Mouse (Mus musculus) layer of hippocampus, adult 2 months (tissue): ENCODE data around the gene B4galt2. TPM values are rescaled to one million over a fixed set of nuclear protein-coding genes. Genes with fewer than 3 reads are reported as not detected.
A peak's percentile ranks its signal among the peaks of the same experiment; 100 is the strongest.

ENCODE experiments used
- DNase-seq, 2 experiments: peaks; one replicate each; pipeline ENCODE4 v3.0.0; 2022; ENCODE audit warnings: low spot score in 2 of 2
- H3K27ac ChIP-seq: fragments of 200-600 bp; 2 replicates; pipeline ENCODE4 v1.8.1; 2022
- H3K4me3 ChIP-seq: fragments of 200-600 bp; 2 replicates; pipeline ENCODE4 v1.8.1; 2022; ENCODE audit warnings: mild to moderate bottlenecking
- CTCF ChIP-seq: fragments of 200-600 bp; conservative IDR thresholded peaks from 2 replicates; pipeline ENCODE4 v1.8.1; 2022; ENCODE audit warnings: antibody characterized with exemption, mild to moderate bottlenecking, moderate library complexity
- total RNA-seq, 2 experiments: library from RNA; stranded (reverse); gene quantifications; 2 replicates each; pipeline ENCODE4 v1.2.3; 2021

The B4galt2 gene
- total RNA-seq, 2 experiments from 2014 or later, result 58.6 to 61.3 TPM

GRCm38 (mm10) chr4:117895339-117895738 is 12.1 kb upstream of the B4galt2 start:
- DNase-seq, result no peak
- no peak for TF ChIP-seq CTCF
- no peak overlapping the region for H3K4me3 ChIP-seq

DNA sequence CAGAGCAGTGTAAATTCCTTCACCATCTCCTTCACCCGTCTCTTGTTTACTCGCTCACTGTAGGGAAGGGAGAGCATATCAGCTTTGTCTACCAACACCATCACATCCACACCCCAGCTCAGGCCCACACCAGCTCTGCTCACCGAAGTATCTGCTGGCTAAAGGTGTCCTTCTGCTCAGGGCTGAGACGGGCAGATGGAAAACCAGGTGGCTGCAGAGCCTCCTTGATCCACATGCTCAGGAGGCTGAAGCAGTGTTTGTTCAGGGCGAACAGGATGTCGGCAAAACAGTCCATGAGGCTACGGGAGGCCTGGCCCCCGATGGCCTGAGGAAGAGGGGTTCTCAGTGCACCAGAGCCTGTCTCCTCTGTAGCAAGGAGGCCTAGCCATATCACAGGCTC is 11.3 kb upstream of the B4galt2 start:
- TF ChIP-seq CTCF, result no peak
- DNase-seq, result no peak
- Histone ChIP-seq H3K4me3 (no peak overlapping the region), H3K27ac (no peak overlapping the region)

More at GRCm38 (mm10) chr4:117895339-117895738, 12.1 kb upstream of the B4galt2 start:
- H3K27ac ChIP-seq, result no peak overlapping the region

- TF ChIP-seq CTCF, result no peak
- Histone ChIP-seq H3K4me3 (no peak overlapping the region), H3K27ac (no peak overlapping the region)
- DNase-seq, result no peak
These were observed 10.1 kb upstream of the B4galt2 start for GRCm38 (mm10) chr4:117893376-117893775.

DNA sequence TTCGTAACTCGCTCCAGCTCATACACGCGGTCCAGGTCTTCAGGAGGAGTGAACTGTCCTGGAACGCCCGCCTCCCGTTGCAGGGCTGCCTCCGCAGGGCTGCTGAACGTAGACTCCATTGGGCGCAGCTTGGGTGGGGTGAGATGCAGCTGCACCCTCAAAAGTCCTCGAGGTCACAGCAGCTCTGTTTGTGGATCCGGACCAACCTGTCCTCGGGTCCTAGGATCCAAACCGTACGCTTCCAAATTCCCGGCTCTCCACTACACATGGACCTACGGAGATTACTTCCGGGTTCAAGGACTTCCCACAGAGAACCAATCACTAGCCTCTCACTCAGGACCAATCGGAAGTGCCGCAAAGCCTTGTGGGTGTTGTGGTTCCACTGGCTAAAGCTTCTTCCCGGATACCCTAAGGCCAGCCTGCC is 8.5 kb upstream of the B4galt2 start, which contains the start of gene Dph2:
Dph2 (minus strand) TSS at position 295 of the 424 bp plus-strand sequence.
- peak; percentile 76 to 91 for DNase-seq
- H3K4me3 ChIP-seq, result peak within 1 kb of the TSS; percentile 84
- no peak for TF ChIP-seq CTCF
- H3K27ac ChIP-seq, result peak within 1 kb of the TSS; percentile 76

- Histone ChIP-seq H3K27ac (no peak overlapping the region), H3K4me3 (no peak overlapping the region)
- DNase-seq, result no peak
- TF ChIP-seq CTCF, result no peak
These were observed 7.5 kb upstream of the B4galt2 start for GRCm38 (mm10) chr4:117890750-117891149.

DNA sequence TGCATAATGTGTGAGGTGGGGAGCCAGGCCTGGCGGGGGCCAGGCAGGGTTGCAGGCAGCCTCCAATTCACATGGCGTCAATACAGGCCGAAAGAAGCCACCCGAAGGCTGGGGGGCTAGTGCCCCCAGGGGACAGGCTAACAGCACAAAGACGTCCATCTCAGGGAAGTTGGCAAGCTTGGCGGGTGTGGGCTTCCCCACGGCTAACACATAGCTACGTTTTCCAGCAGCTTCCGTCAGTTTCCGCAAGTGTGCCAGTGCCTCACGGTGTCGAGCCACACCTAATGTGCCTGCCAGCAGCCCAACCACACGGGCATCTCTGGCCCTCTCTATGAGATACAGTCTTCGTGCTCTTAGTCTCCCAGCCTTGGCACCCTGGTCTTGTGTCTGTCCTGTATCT is 6.7 kb upstream of the B4galt2 start:
- Histone ChIP-seq H3K4me3 (no peak overlapping the region), H3K27ac (no peak overlapping the region)
- no peak for TF ChIP-seq CTCF
- DNase-seq, result no peak

DNA sequence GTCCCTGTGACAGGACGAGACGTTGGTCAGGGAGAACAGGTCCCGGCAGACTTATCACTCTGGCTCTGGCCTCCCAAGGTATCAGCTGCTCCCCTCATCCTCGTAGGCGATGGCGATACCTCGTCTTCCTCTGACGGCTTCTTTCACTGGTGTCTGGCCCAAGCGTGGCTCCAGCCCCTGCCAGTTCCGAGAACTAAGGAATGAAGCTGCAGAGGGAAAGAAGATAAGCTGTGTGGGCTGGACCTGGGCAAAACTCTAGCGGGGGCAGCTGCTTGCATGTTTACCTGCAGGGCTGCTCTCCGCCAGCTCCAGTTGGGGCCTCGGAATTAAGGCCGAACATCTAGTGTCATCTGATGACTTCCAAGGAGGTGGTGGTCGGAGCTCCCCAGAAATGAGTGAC is 6.2 kb upstream of the B4galt2 start:
- H3K4me3 ChIP-seq, result no peak overlapping the region
- no peak for TF ChIP-seq CTCF
- H3K27ac ChIP-seq, result no peak overlapping the region
- no peak for DNase-seq

- no peak for TF ChIP-seq CTCF
- H3K4me3 ChIP-seq, result peak overlapping the region; percentile 64
- H3K27ac ChIP-seq, result peak overlapping the region; percentile 97; the same call in 1 of the 2 replicates
- no peak for DNase-seq
These were observed 4.6 kb upstream of the B4galt2 start for GRCm38 (mm10) chr4:117887920-117888319.

- DNase-seq, result peak; percentile 94 to 98
- H3K4me3 ChIP-seq, result peak within 1 kb of the TSS; percentile 64
These were observed 3.8 kb upstream of the B4galt2 start, which contains the start of gene Atp6v0b for GRCm38 (mm10) chr4:117887133-117887532. Gene Atp6v0b (minus strand): TSS chr4:117887333.

DNA sequence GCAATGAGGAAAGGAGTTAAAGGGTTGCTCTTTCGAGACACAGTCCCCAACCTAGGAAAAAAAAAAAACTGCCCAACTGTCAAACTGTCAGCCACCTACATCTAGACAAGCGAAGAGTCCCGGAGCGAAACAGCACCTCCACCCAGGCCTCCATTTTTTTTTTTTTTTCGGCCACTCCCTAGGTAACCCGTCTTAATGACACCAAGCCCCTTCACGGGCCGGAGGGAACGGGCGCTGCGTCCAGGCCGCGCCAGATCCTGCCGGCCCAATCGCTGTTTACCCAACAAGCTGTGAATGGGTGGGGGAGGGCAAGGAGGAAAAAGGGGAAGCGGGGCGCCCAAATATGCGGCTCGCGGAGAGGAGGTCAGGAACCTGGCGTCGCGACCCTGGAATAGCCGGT is 3.4 kb upstream of the B4galt2 start:
- peak overlapping the region; percentile 97 for H3K27ac ChIP-seq
- no peak for DNase-seq
- peak overlapping the region; percentile 64 for H3K4me3 ChIP-seq
- no peak for TF ChIP-seq CTCF

More at GRCm38 (mm10) chr4:117887133-117887532, 3.8 kb upstream of the B4galt2 start, which contains the start of gene Atp6v0b:
- H3K27ac ChIP-seq, result peak within 1 kb of the TSS; percentile 97
- no peak for TF ChIP-seq CTCF

DNA sequence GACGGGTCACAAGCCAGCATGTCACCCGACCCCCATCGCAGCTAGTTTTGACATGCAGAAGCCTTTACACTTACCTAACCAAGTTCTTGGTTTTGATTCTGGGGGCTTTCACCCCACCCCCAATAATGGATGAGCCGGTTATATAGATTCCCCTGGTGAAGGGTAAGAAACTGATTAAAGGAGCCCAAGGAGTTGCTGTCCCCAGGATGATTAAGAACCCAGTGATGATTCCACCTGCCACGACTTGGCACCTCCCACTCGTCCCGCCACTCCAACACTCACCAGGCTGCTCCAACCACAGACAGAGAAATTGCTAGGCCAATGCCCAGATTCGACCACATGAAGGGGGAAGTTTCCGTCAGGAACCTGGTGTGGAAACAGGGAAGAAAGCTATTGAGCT is 2.7 kb upstream of the B4galt2 start:
- H3K4me3 ChIP-seq, result peak overlapping the region; percentile 64
- DNase-seq, result no peak
- no peak for TF ChIP-seq CTCF
- no peak overlapping the region for H3K27ac ChIP-seq

- no peak for DNase-seq
- no peak for TF ChIP-seq CTCF
- H3K4me3 ChIP-seq, result no peak overlapping the region
These were observed 1.8 kb upstream of the B4galt2 start for GRCm38 (mm10) chr4:117885093-117885492.

DNA sequence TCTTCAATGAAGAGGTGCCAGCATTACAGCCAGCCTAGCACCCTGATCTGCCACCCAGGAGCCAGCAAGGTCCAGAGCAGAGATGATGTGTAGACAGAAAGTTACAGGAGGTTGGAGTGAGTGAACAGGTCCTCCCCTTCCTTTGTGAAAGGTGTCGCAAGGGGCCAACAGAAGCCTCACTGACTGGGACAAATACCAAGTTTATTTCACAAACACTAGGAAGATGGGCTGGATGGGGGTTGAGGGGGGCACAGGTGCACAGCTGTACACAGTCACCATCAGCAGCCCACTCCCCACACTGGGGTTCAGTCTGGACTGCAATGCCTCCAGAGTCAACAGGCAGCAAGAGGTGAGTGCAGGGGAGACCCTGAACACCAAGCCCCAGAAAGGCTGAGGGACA is 859 bp upstream of the B4galt2 start:
- DNase-seq, result no peak
- Histone ChIP-seq H3K27ac (peak overlapping the region; percentile 93), H3K4me3 (no peak overlapping the region)
- TF ChIP-seq CTCF, result no peak

More at GRCm38 (mm10) chr4:117885093-117885492, 1.8 kb upstream of the B4galt2 start:
- H3K27ac ChIP-seq, result no peak overlapping the region

- Histone ChIP-seq H3K4me3 (no peak overlapping the region), H3K27ac (no peak overlapping the region)
- DNase-seq, result no peak
- no peak for TF ChIP-seq CTCF
These were observed 4.6 kb downstream of the B4galt2 start for GRCm38 (mm10) chr4:117878703-117879102.
